Mouse (Mus musculus) megakaryocyte, embryonic 14.5 days (primary cell): ENCODE data around the gene Chrm5. TPM values are rescaled to one million over a fixed set of nuclear protein-coding genes. Genes with fewer than 3 reads are reported as not detected.

Experiments used
- H3K27me3 ChIP-seq: replicated peaks from 2 replicates; pipeline ENCODE3; 2012; ENCODE audit warnings: inconsistent platforms
- H3K36me3 ChIP-seq: replicated peaks from 2 replicates; pipeline ENCODE3; 2012; ENCODE audit warnings: low read length, inconsistent platforms, mixed read lengths
- H3K4me1 ChIP-seq: 2 replicates; pipeline ENCODE4 v1.6.1; 2012; ENCODE audit warnings: inconsistent platforms
- H3K4me3 ChIP-seq: replicated peaks from 2 replicates; pipeline ENCODE3; 2012; ENCODE audit warnings: moderate library complexity, mild to moderate bottlenecking, inconsistent platforms
- H3K9me3 ChIP-seq: 2 replicates; pipeline ENCODE4 v1.6.1; 2012; ENCODE audit warnings: inconsistent platforms
- FLI1 ChIP-seq: IDR thresholded peaks from 2 replicates; pipeline ENCODE4 v1.6.1; 2012; ENCODE audit warnings: low read length, inconsistent platforms, mixed read lengths
- GATA1 ChIP-seq: IDR thresholded peaks from 3 replicates; pipeline ENCODE4 v1.6.1; 2012; ENCODE audit warnings: mixed read lengths, low read length, inconsistent platforms, borderline replicate concordance
- polyA plus RNA-seq: library from polyadenylated mRNA; stranded (reverse); fragments of >175 nt; gene quantifications from 2 replicates; pipeline ENCODE4 v1.2.3, GENCODE M21; 2012; ENCODE audit warnings: low replicate concordance; ENCODE audit not compliant: insufficient read depth

Chrm5 gene
- polyA plus RNA-seq, 1 experiment, result not detected

GRCm38 (mm10) chr2:112432523-112432922, 48.0 kb downstream of the Chrm5 start:
- H3K4me1 ChIP-seq, result peaks cover 20% of the 10 kb centered on the region

GRCm38 (mm10) chr2:112430403-112430802, 50.2 kb downstream of the Chrm5 start:
- H3K4me3 ChIP-seq, result no peak overlapping the region
- H3K27me3 ChIP-seq, result no peaks in the 10 kb centered on the region
- no peak for TF ChIP-seq FLI1
- no peak for TF ChIP-seq GATA1
- H3K9me3 ChIP-seq, result no peaks in the 10 kb centered on the region
- peaks cover 20% of the 10 kb centered on the region for H3K4me1 ChIP-seq
- peaks cover 2% of the 10 kb centered on the region for H3K36me3 ChIP-seq

More at GRCm38 (mm10) chr2:112432523-112432922, 48.0 kb downstream of the Chrm5 start:
- no peaks in the 10 kb centered on the region for H3K36me3 ChIP-seq
- H3K27me3 ChIP-seq, result peaks cover 2% of the 10 kb centered on the region
- no peak for TF ChIP-seq FLI1
- no peak for TF ChIP-seq GATA1
- no peak overlapping the region for H3K4me3 ChIP-seq
- no peaks in the 10 kb centered on the region for H3K9me3 ChIP-seq

GRCm38 (mm10) chr2:112429665-112430064, 50.9 kb downstream of the Chrm5 start:
- Histone ChIP-seq H3K36me3 (peaks cover 2% of the 10 kb centered on the region), H3K4me3 (no peak overlapping the region), H3K27me3 (no peaks in the 10 kb centered on the region), H3K9me3 (no peaks in the 10 kb centered on the region), H3K4me1 (peaks cover 23% of the 10 kb centered on the region)
- TF ChIP-seq GATA1 (no peak), FLI1 (no peak)

Other genes with a start within 250 kb of the Chrm5 start
- 23.4 and 31.6 TPM in 2 replicates for gene Lpcat4, start 241.3 kb downstream of the Chrm5 start, polyA plus RNA-seq
- 0.88 TPM in 1 of 2 replicates, not detected in the other for gene Nutm1, start 221.5 kb downstream of the Chrm5 start, polyA plus RNA-seq
- 4.9 and 25.7 TPM in 2 replicates for gene Nop10, start 218.8 kb downstream of the Chrm5 start, polyA plus RNA-seq
- 0.71 and 2.6 TPM in 2 replicates for gene Slc12a6, start 214.9 kb downstream of the Chrm5 start, polyA plus RNA-seq
- not detected in 2 replicates for gene Gm21985, start 214.5 kb downstream of the Chrm5 start, polyA plus RNA-seq
- 23.7 and 66.1 TPM in 2 replicates for gene Emc4, start 112.7 kb downstream of the Chrm5 start, polyA plus RNA-seq
- 1.9 TPM in 1 of 2 replicates, not detected in the other for gene Katnbl1, start 101.6 kb downstream of the Chrm5 start, polyA plus RNA-seq
- 0.47 and 3.8 TPM in 2 replicates for gene Emc7, start 25.8 kb downstream of the Chrm5 start, polyA plus RNA-seq
- 1.1 and 3.7 TPM in 2 replicates for gene Aven, start 12.2 kb upstream of the Chrm5 start, polyA plus RNA-seq